Mouse (Mus musculus): ENCODE measurements around the gene Mpi.

- no peak for TF ChIP-seq POLR2A (IDR thresholded peaks at IDR 0.05; ENCODE audit: extremely low read depth, insufficient read depth, low read length)
- no peak for TF ChIP-seq CTCF (IDR thresholded peaks at IDR 0.05; ENCODE audit: low read depth, low read length)
These were observed 20.6 kb downstream of the Mpi start for GRCm38 (mm10) chr9:57531946-57532345.

Data from liver, adult 2 months (tissue).